Mouse (Mus musculus) embryonic fibroblast, embryonic 13.5 days (primary cell): ENCODE results near the gene Psmd3. TPM values are rescaled to one million over a fixed set of nuclear protein-coding genes. Genes with fewer than 3 reads are reported as not detected.
"Not testable (repeated sequence)": the region's sequence is repeated elsewhere in the genome, so short reads cannot be mapped to it uniquely, and the experiment has no call there.

Experiments
- H3K27ac ChIP-seq: 2 replicates; pipeline ENCODE4 v1.5.1; 2012; ENCODE audit warnings: low read length, control low read depth, inconsistent platforms; ENCODE audit not compliant: insufficient read depth
- H3K4me1 ChIP-seq: 2 replicates; pipeline ENCODE4 v1.6.1; 2011; ENCODE audit warnings: low read length; ENCODE audit not compliant: control insufficient read depth, insufficient read depth
- H3K4me3 ChIP-seq: 2 replicates; pipeline ENCODE4 v1.5.1; 2011; ENCODE audit warnings: mild to moderate bottlenecking, control low read depth, low read length; ENCODE audit not compliant: insufficient read depth
- CTCF ChIP-seq: IDR thresholded peaks from 2 replicates; pipeline ENCODE4 v1.5.1; 2011; ENCODE audit warnings: mild to moderate bottlenecking, control low read depth, low read length, moderate library complexity, borderline replicate concordance; ENCODE audit not compliant: insufficient read depth
- POLR2A ChIP-seq: IDR thresholded peaks from 2 replicates; pipeline ENCODE4 v1.6.1; 2011; ENCODE audit warnings: low read depth, mild to moderate bottlenecking, control low read depth, low read length, moderate library complexity
- polyA plus RNA-seq: library from polyadenylated mRNA; stranded (reverse); fragments of >200 nt; gene quantifications from 2 replicates; pipeline ENCODE4 v1.2.4, GENCODE M21; 2011; ENCODE audit warnings: low read depth; ENCODE audit not compliant: missing spikeins, insufficient read length

Gene Psmd3
- polyA plus RNA-seq, 1 experiment: 86.7 TPM

- H3K4me1 ChIP-seq: peaks cover 8% of the 10 kb centered on the region; the same call in 1 of the 2 replicates
- no peak overlapping the region for H3K27ac ChIP-seq
- H3K4me3 ChIP-seq: no peak overlapping the region
- TF ChIP-seq POLR2A (no peak), CTCF (no peak)
These were observed 51.7 kb downstream of the Psmd3 start for GRCm38 (mm10) chr11:98734020-98734419.

- H3K4me3 ChIP-seq: no peak overlapping the region
- peaks cover 8% of the 10 kb centered on the region; the same call in 1 of the 2 replicates for H3K4me1 ChIP-seq
- H3K27ac ChIP-seq: no peak overlapping the region
- no peak for TF ChIP-seq POLR2A
These were observed 52.8 kb downstream of the Psmd3 start for GRCm38 (mm10) chr11:98735111-98735510.

GRCm38 (mm10) chr11:98736176-98736575 is 53.8 kb downstream of the Psmd3 start:
- peaks cover 5% of the 10 kb centered on the region for H3K4me1 ChIP-seq
- TF ChIP-seq POLR2A (no peak), CTCF (no peak)

GRCm38 (mm10) chr11:98737220-98737619 is 54.9 kb downstream of the Psmd3 start:
- not testable (repeated sequence) for H3K4me1 ChIP-seq, H3K27ac ChIP-seq, H3K4me3 ChIP-seq

More at GRCm38 (mm10) chr11:98736176-98736575, 53.8 kb downstream of the Psmd3 start:
- Histone ChIP-seq H3K4me3 (no peak overlapping the region), H3K27ac (no peak overlapping the region)

GRCm38 (mm10) chr11:98738428-98738911 is 56.1 kb downstream of the Psmd3 start:
- TF ChIP-seq CTCF (no peak), POLR2A (no peak)
- peaks cover 5% of the 10 kb centered on the region; the same call in 1 of the 2 replicates for H3K4me1 ChIP-seq
- no peak overlapping the region for H3K27ac ChIP-seq
- no peak overlapping the region for H3K4me3 ChIP-seq

- Histone ChIP-seq H3K27ac (no peak overlapping the region), H3K4me1 (peaks cover 5% of the 10 kb centered on the region; the same call in 1 of the 2 replicates), H3K4me3 (no peak overlapping the region)
- TF ChIP-seq CTCF (no peak), POLR2A (no peak)
These were observed 56.6 kb downstream of the Psmd3 start for GRCm38 (mm10) chr11:98738925-98739324.

GRCm38 (mm10) chr11:98740026-98740392 is 57.7 kb downstream of the Psmd3 start:
- Histone ChIP-seq H3K27ac (no peak overlapping the region; the same call in 1 of the 2 replicates), H3K4me1 (peaks cover 5% of the 10 kb centered on the region; the same call in 1 of the 2 replicates), H3K4me3 (peak overlapping the region; percentile 54; the same call in 1 of the 2 replicates)
- TF ChIP-seq POLR2A (no peak), CTCF (no peak)

- H3K4me3 ChIP-seq: peak within 1 kb of the TSS; percentile 54
These were observed 58.2 kb downstream of the Psmd3 start, which contains the start of gene Thra for GRCm38 (mm10) chr11:98740393-98741050. Thra (plus strand) TSS chr11:98740638.

GRCm38 (mm10) chr11:98741051-98741620 is 58.8 kb downstream of the Psmd3 start:
- H3K27ac ChIP-seq: peak overlapping the region; percentile 38; the same call in 1 of the 2 replicates
- peaks cover 5% of the 10 kb centered on the region; the same call in 1 of the 2 replicates for H3K4me1 ChIP-seq
- TF ChIP-seq POLR2A: 0 out of 2 replicates have a peak, but pooled peaks have one; percentile 34
- TF ChIP-seq CTCF: no peak
- H3K4me3 ChIP-seq: peak overlapping the region; percentile 54

More at GRCm38 (mm10) chr11:98740393-98741050, 58.2 kb downstream of the Psmd3 start, which contains the start of gene Thra:
- Histone ChIP-seq H3K4me1 (peaks cover 5% of the 10 kb centered on the region; the same call in 1 of the 2 replicates), H3K27ac (peak within 1 kb of the TSS; percentile 38; the same call in 1 of the 2 replicates)
- TF ChIP-seq CTCF (no peak), POLR2A (peak; percentile 63; the same call in 1 of the 2 replicates)
